Mouse (Mus musculus) C2C12 (cell line): ENCODE measurements at regions not wholly inside any gene's neighbourhood (a gene's known extent, or its start where the extent isn't known, plus 50 kb on each side); places are given as distances from the start of the nearest gene placed in this dataset.

Experiments used
- CEBPB ChIP-seq: IDR thresholded peaks from one replicate; pipeline ENCODE4 v1.6.1; 2011; ENCODE audit warnings: low read depth, mild to moderate bottlenecking, control low read depth, moderate library complexity
- CTCF ChIP-seq: IDR thresholded peaks from one replicate; pipeline ENCODE4 v1.5.1; 2011; ENCODE audit not compliant: control insufficient read depth, insufficient read depth, insufficient read length
- MAX ChIP-seq: IDR thresholded peaks from one replicate; pipeline ENCODE4 v1.6.1; 2011; ENCODE audit warnings: mild to moderate bottlenecking, control low read depth
- MYOD1 ChIP-seq: IDR thresholded peaks from one replicate; pipeline ENCODE4 v1.6.1; 2011; ENCODE audit warnings: low read depth; ENCODE audit not compliant: control insufficient read depth, insufficient read length
- USF1 ChIP-seq: IDR thresholded peaks from one replicate; pipeline ENCODE4 v1.6.1; 2011; ENCODE audit warnings: low read depth, mild to moderate bottlenecking, control low read depth, moderate library complexity

DNA sequence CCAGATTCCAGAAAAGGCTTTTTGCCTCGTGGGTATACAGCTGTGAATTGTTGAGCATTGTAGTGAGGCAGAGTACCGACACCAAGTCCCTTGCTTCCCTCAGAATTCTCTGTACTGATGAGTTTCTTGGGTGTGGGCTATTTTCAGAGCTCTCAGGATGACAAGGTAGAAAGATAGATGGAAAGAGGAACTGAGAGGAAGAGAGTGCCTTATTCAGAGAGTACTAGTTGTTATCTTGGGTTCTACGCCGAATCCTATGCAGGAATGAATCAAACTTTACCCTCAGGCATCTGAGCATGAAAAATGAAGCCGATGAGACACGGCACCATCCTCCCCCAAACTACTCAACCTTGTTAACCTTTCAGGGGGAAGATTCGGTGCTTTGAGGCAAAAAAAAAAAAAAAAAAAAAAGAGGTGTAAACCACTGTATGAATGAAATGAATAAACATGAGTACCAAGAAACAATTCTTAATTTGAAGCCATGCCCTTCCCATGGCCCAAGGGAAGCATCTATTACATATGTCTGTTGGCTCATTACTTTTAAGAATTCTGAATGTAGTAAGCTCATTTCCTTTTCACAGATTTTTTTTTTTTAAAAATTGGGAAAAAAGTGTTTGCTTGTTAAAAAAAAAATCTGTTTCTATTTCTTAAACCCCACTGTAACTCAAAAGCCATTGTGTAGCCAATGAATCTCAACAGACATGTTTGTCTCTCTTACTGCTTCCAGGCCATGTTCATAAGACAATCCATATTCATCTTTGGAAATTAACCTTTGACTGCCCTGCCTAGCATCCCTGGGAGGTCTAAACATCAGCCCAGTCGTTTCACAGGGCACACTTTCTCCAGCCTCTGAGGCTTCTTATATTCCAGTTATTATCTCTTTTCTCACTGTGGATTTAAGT lies 1435.8 kb upstream of the A1bg start:
- TF ChIP-seq CTCF (no peak), MAX (no peak), MYOD1 (no peak), CEBPB (no peak), USF1 (no peak)
